Mouse (Mus musculus) CH12.LX (cell line): ENCODE measurements at regions not wholly inside any gene's neighbourhood (a gene's known extent, or its start where the extent isn't known, plus 50 kb on each side); places are given as distances from the start of the nearest gene placed in this dataset.

ENCODE experiments used
- DNase-seq: peaks from one replicate; pipeline ENCODE4 v3.0.0-alpha.2; 2013; ENCODE audit errors: extremely low read depth
- H3K27ac ChIP-seq: 2 replicates; pipeline ENCODE4 v1.5.1; 2012; ENCODE audit warnings: low read depth, mild to moderate bottlenecking, control low read depth, moderate library complexity; ENCODE audit not compliant: insufficient read depth
- H3K27me3 ChIP-seq: replicated peaks from 2 replicates; pipeline ENCODE3; 2012; ENCODE audit warnings: inconsistent platforms
- H3K36me3 ChIP-seq, 2 experiments: replicated peaks in 1 of 2; 2 replicates each; pipeline versions ENCODE3 to v1.6.1; 2012; ENCODE audit warnings: inconsistent platforms in 1 of 2, low read length in 1 of 2, mild to moderate bottlenecking in 1 of 2, mixed read lengths in 1 of 2, moderate library complexity in 1 of 2; ENCODE audit not compliant: control insufficient read depth in 1 of 2, insufficient read depth in 1 of 2
- H3K4me1 ChIP-seq, 2 experiments: 2 replicates each; pipeline ENCODE4 v1.6.1; 2012; ENCODE audit warnings: inconsistent platforms in 1 of 2, moderate library complexity in 1 of 2; ENCODE audit not compliant: insufficient read depth in 2 of 2, control insufficient read depth in 1 of 2
- H3K4me2 ChIP-seq: 2 replicates; pipeline ENCODE4 v1.6.1; 2012; ENCODE audit warnings: low read depth, mild to moderate bottlenecking, control low read depth; ENCODE audit not compliant: poor library complexity, insufficient read depth, severe bottlenecking
- H3K4me3 ChIP-seq, 3 experiments: fragments of 150-350 bp in 1 of 3; sonication (generic) in 1 of 3; replicated peaks in 1 of 3; 2 replicates each; pipeline versions ENCODE3 to v1.5.1; 2011 to 2012; ENCODE audit warnings: low read depth in 2 of 3, low read length in 2 of 3, mild to moderate bottlenecking in 2 of 3, moderate library complexity in 2 of 3, control low read depth in 1 of 3, improper control_type of control experiment in 1 of 3, inconsistent platforms in 1 of 3, mixed read lengths in 1 of 3; ENCODE audit not compliant: poor library complexity in 1 of 3
- H3K79me2 ChIP-seq: replicated peaks from 2 replicates; pipeline ENCODE4 v1.6.1; 2012; ENCODE audit warnings: mild to moderate bottlenecking, moderate library complexity; ENCODE audit not compliant: control insufficient read depth, poor library complexity, insufficient read depth, severe bottlenecking; ENCODE audit errors: extremely low read depth
- H3K9ac ChIP-seq: 2 replicates; pipeline ENCODE4 v1.6.1; 2012; ENCODE audit warnings: low read depth, mild to moderate bottlenecking, control low read depth, moderate library complexity; ENCODE audit not compliant: insufficient read depth
- H3K9me3 ChIP-seq: replicated peaks from 2 replicates; pipeline ENCODE3; 2012; ENCODE audit warnings: low read length, inconsistent platforms, mixed read lengths
- BHLHE40 ChIP-seq: IDR thresholded peaks from 2 replicates; pipeline ENCODE4 v1.6.1; 2011; ENCODE audit warnings: mild to moderate bottlenecking, low read depth, low read length, improper control_type of control experiment
- E2F4 ChIP-seq: IDR thresholded peaks from 2 replicates; pipeline ENCODE4 v1.6.1; 2011; ENCODE audit warnings: low read depth, low read length, improper control_type of control experiment; ENCODE audit not compliant: insufficient replicate concordance
- EP300 ChIP-seq: IDR thresholded peaks from 2 replicates; pipeline ENCODE4 v1.6.1; 2011; ENCODE audit warnings: low read length, improper control_type of control experiment
- ETS1 ChIP-seq: conservative IDR thresholded peaks from 2 replicates; pipeline ENCODE4 v1.6.1; 2012; ENCODE audit warnings: low read depth, mild to moderate bottlenecking, inconsistent platforms, low read length, improper control_type of control experiment, moderate library complexity
- GABPA ChIP-seq: IDR thresholded peaks from 2 replicates; pipeline ENCODE4 v1.6.1; 2012; ENCODE audit warnings: low read depth, low read length, improper control_type of control experiment, inconsistent platforms; ENCODE audit not compliant: insufficient replicate concordance
- IRF4 ChIP-seq: IDR thresholded peaks from 2 replicates; pipeline ENCODE4 v1.6.1; 2014; ENCODE audit warnings: low read depth, mild to moderate bottlenecking, inconsistent platforms, low read length, improper control_type of control experiment
- JUN ChIP-seq: IDR thresholded peaks from 2 replicates; pipeline ENCODE4 v1.6.1; 2011; ENCODE audit warnings: low read depth, mild to moderate bottlenecking, low read length, improper control_type of control experiment, moderate library complexity; ENCODE audit not compliant: insufficient read depth
- JUND ChIP-seq: conservative IDR thresholded peaks from 2 replicates; pipeline ENCODE4 v1.6.1; 2011; ENCODE audit warnings: low read depth, low read length, improper control_type of control experiment
- KAT2A ChIP-seq: IDR thresholded peaks from 2 replicates; pipeline ENCODE4 v1.6.1; 2012; ENCODE audit warnings: low read length, improper control_type of control experiment, inconsistent platforms; ENCODE audit not compliant: insufficient replicate concordance
- MAX ChIP-seq: IDR thresholded peaks from 2 replicates; pipeline ENCODE4 v1.6.1; 2011; ENCODE audit warnings: low read length, improper control_type of control experiment
- MAZ ChIP-seq: IDR thresholded peaks from 2 replicates; pipeline ENCODE4 v1.6.1; 2012; ENCODE audit warnings: low read depth, mild to moderate bottlenecking, inconsistent platforms, low read length, improper control_type of control experiment, moderate library complexity
- NELFE ChIP-seq: IDR thresholded peaks from 2 replicates; pipeline ENCODE4 v1.6.1; 2011; ENCODE audit warnings: low read depth, low read length, improper control_type of control experiment
- NRF1 ChIP-seq: IDR thresholded peaks from 2 replicates; pipeline ENCODE4 v1.6.1; 2014; ENCODE audit warnings: low read depth, mild to moderate bottlenecking, inconsistent platforms, low read length, improper control_type of control experiment, moderate library complexity
- RCOR1 ChIP-seq: conservative IDR thresholded peaks from 2 replicates; pipeline ENCODE4 v1.6.1; 2012; ENCODE audit warnings: low read depth, mild to moderate bottlenecking, inconsistent platforms, low read length, improper control_type of control experiment
- UBTF ChIP-seq: IDR thresholded peaks from 2 replicates; pipeline ENCODE4 v1.6.1; 2012; ENCODE audit warnings: low read depth, mild to moderate bottlenecking, inconsistent platforms, low read length, improper control_type of control experiment, moderate library complexity
- USF1 ChIP-seq: IDR thresholded peaks from 2 replicates; pipeline ENCODE4 v1.6.1; 2014; ENCODE audit warnings: low read depth, mild to moderate bottlenecking, inconsistent platforms, low read length, improper control_type of control experiment
- ZC3H11A ChIP-seq: IDR thresholded peaks from 2 replicates; pipeline ENCODE4 v1.6.1; 2012; ENCODE audit warnings: low read depth, mild to moderate bottlenecking, inconsistent platforms, low read length, improper control_type of control experiment
- ZMIZ1 ChIP-seq: IDR thresholded peaks from 2 replicates; pipeline ENCODE4 v1.6.1; 2012; ENCODE audit warnings: low read depth, mild to moderate bottlenecking, inconsistent platforms, low read length, improper control_type of control experiment
- ZNF384 ChIP-seq: IDR thresholded peaks from 2 replicates; pipeline ENCODE4 v1.6.1; 2012; ENCODE audit warnings: low read depth, low read length, improper control_type of control experiment, inconsistent platforms
- dilution Hi-C: fragments of 300-500 bp; cut with MboI; formaldehyde crosslinking; loops from 2 replicates; pipeline ENCODE4 v1.14.3; 2020; ENCODE audit warnings: low sequenced_read_pairs; ENCODE audit not compliant: extremely low pct_unique_long_range_greater_than_20kb, extremely low pct_ligation_motif_present
- in situ Hi-C: fragments of 300-500 bp; cut with MboI; formaldehyde crosslinking; loops from 3 replicates; pipeline ENCODE4 v1.14.3; 2019; ENCODE audit warnings: low sequenced_read_pairs, low pct_ligation_motif_present, low pct_unique_long_range_greater_than_20kb, mixed read lengths

DNA sequence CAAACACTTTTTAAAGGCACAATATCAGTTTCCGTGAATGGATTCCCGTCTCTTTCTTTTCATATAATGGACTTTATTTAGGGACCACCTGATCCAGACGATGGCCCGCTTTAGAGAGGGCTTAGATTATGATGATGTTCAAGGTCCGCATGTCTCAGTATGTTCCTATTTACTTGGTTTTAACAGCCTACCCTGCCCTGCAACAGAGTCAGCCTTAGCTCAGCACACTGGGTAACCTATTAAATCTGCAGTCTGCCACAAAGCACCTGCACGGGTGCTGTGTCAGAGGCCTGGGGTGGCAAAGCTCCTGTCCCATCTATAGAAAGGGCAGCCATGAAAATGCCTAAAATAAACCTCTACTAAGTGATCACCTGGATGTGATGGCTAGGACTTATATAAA, 280.2 kb upstream of the Pkn2 start:
- no peak for DNase-seq
- no peaks in the 10 kb centered on the region for H3K36me3 ChIP-seq
- TF ChIP-seq USF1 = no peak
- TF ChIP-seq UBTF = no peak
- no peak for TF ChIP-seq ETS1
- no peak for TF ChIP-seq MAZ
- TF ChIP-seq NELFE = no peak
- TF ChIP-seq KAT2A = no peak
- no peak for TF ChIP-seq ZC3H11A
- no peak for TF ChIP-seq BHLHE40
- no peak for TF ChIP-seq NRF1
- no peak for TF ChIP-seq GABPA
- TF ChIP-seq E2F4 = no peak
- TF ChIP-seq JUN = no peak
- no peak for TF ChIP-seq ZMIZ1
- TF ChIP-seq ZNF384 = no peak
- no peak for TF ChIP-seq RCOR1
- H3K79me2 ChIP-seq = no peaks in the 10 kb centered on the region
- H3K9me3 ChIP-seq = no peaks in the 10 kb centered on the region
- H3K4me1 ChIP-seq = peaks cover 4 to 10% of the 10 kb centered on the region in 2 experiments; a peak in 3 of 4 replicates
- no peak overlapping the region for H3K9ac ChIP-seq
- dilution Hi-C loops = no loop called here
- H3K27me3 ChIP-seq = no peaks in the 10 kb centered on the region
- no peak overlapping the region for H3K4me2 ChIP-seq
- H3K27ac ChIP-seq = no peak overlapping the region
- H3K4me3 ChIP-seq = no peak overlapping the region
- in situ Hi-C loops = no loop called here

DNA sequence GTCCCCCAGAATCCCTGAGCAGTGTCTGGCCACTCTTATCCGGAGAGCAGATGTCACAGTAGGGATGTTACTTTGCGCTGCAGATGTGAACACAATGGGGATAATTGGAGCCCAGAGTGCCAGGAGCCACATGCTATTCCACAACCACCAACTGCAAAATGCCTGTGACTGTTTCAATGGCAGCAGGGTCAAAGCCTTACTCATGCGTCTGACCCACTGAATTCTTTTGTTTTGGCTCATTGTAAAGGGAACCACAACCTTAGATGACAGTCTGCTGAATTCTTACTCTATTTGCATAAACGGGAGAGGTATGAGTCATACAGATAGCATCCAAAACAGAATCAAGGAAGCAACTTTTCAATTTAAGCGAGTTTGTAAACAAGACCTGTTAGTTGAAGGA, 276.8 kb upstream of the Pkn2 start:
- Histone ChIP-seq H3K4me1 (peaks cover 4 to 10% of the 10 kb centered on the region in 2 experiments; a peak in 3 of 4 replicates), H3K9ac (no peak overlapping the region), H3K36me3 (no peaks in the 10 kb centered on the region), H3K4me2 (peak overlapping the region; percentile 19), H3K27me3 (no peaks in the 10 kb centered on the region), H3K79me2 (no peaks in the 10 kb centered on the region), H3K27ac (no peak overlapping the region), H3K9me3 (no peaks in the 10 kb centered on the region), H3K4me3 (no peak overlapping the region)
- dilution Hi-C loops = no loop called here
- peak; percentile 41 for DNase-seq
- TF ChIP-seq BHLHE40 (peak; percentile 31; the same call in 1 of the 2 replicates), JUN (peak; percentile 55), MAX (no peak), NELFE (no peak), EP300 (0 out of 2 replicates have a peak, but pooled peaks have one; percentile 18), JUND (peak; percentile 79; the same call in 1 of the 2 replicates), IRF4 (peak; percentile 41; the same call in 1 of the 2 replicates)
- in situ Hi-C loops = no loop called here
